Mouse (Mus musculus) erythroblast, embryonic 14.5 days (primary cell): ENCODE measurements around the gene Wdcp.

Experiments
- GATA1 ChIP-seq: IDR thresholded peaks from 2 replicates; pipeline ENCODE4 v1.6.1; 2012; ENCODE audit warnings: low read length, inconsistent platforms, mixed read lengths
- TAL1 ChIP-seq: IDR thresholded peaks from 3 replicates; pipeline ENCODE4 v1.6.1; 2012; ENCODE audit warnings: low read length, inconsistent platforms, mixed read lengths

- TF ChIP-seq GATA1 = no peak
- no peak for TF ChIP-seq TAL1
Measured at GRCm38 (mm10) chr12:4908391-4908790, 65.3 kb downstream of the Wdcp start.
